Mouse (Mus musculus): Measurements from ENCODE around the gene Higd2a.

Higd2a gene

GRCm38 (mm10) chr13:54589996-54590951, at the start of gene Higd2a, which contains the start of gene Nop16:
Gene Higd2a, plus strand, starts transcription at chr13:54590207.
Gene Nop16, minus strand, starts transcription at chr13:54590090.
- peak; percentile 99 for DNase-seq (ENCODE audit: low read depth, low spot score)

- DNase-seq (ENCODE audit: low read depth, low spot score), result no peak
Observed at GRCm38 (mm10) chr13:54548036-54548435, 42.0 kb upstream of the Higd2a start.

GRCm38 (mm10) chr13:54556176-54556575, 33.8 kb upstream of the Higd2a start:
- no peak for DNase-seq (ENCODE audit: low read depth, low spot score)

- peak; percentile 98 for DNase-seq (ENCODE audit: low read depth, low spot score)
Observed at GRCm38 (mm10) chr13:54556796-54557195, 33.2 kb upstream of the Higd2a start.

- DNase-seq (ENCODE audit: low read depth, low spot score), result peak; percentile 59
Observed at GRCm38 (mm10) chr13:54557652-54558051, 32.4 kb upstream of the Higd2a start.

GRCm38 (mm10) chr13:54559656-54560055, 30.4 kb upstream of the Higd2a start:
- DNase-seq (ENCODE audit: low read depth, low spot score), result peak; percentile 53

GRCm38 (mm10) chr13:54560608-54561007, 29.4 kb upstream of the Higd2a start:
- peak; percentile 69 for DNase-seq (ENCODE audit: low read depth, low spot score)

GRCm38 (mm10) chr13:54562562-54562961, 27.4 kb upstream of the Higd2a start:
- DNase-seq (ENCODE audit: low read depth, low spot score), result peak; percentile 27

GRCm38 (mm10) chr13:54564232-54565200, 25.5 kb upstream of the Higd2a start:
- peak; percentile 29 for DNase-seq (ENCODE audit: low read depth, low spot score)

GRCm38 (mm10) chr13:54565201-54565581, 24.8 kb upstream of the Higd2a start, which contains the start of gene 4833439L19Rik:
Gene 4833439L19Rik, minus strand, starts transcription at chr13:54565435.
- DNase-seq (ENCODE audit: low read depth, low spot score), result peak; percentile 99

- peak; percentile 71 for DNase-seq (ENCODE audit: low read depth, low spot score)
Observed at GRCm38 (mm10) chr13:54565594-54566345, 24.2 kb upstream of the Higd2a start.

GRCm38 (mm10) chr13:54568380-54568779, 21.6 kb upstream of the Higd2a start:
- DNase-seq (ENCODE audit: low read depth, low spot score), result no peak

GRCm38 (mm10) chr13:54569282-54569681, 20.7 kb upstream of the Higd2a start:
- no peak for DNase-seq (ENCODE audit: low read depth, low spot score)

GRCm38 (mm10) chr13:54570736-54571135, 19.3 kb upstream of the Higd2a start:
- DNase-seq (ENCODE audit: low read depth, low spot score), result no peak

- DNase-seq (ENCODE audit: low read depth, low spot score), result peak; percentile 46
Observed at GRCm38 (mm10) chr13:54571637-54572036, 18.4 kb upstream of the Higd2a start.

GRCm38 (mm10) chr13:54572621-54573020, 17.4 kb upstream of the Higd2a start:
- DNase-seq (ENCODE audit: low read depth, low spot score), result no peak

GRCm38 (mm10) chr13:54574854-54575481, 15.0 kb upstream of the Higd2a start, which contains the start of gene Arl10:
Gene Arl10, plus strand, starts transcription at chr13:54575015.
- DNase-seq (ENCODE audit: low read depth, low spot score), result peak; percentile 82

- no peak for DNase-seq (ENCODE audit: low read depth, low spot score)
Observed at GRCm38 (mm10) chr13:54575489-54575888, 14.5 kb upstream of the Higd2a start.

- no peak for DNase-seq (ENCODE audit: low read depth, low spot score)
Observed at GRCm38 (mm10) chr13:54577652-54578507, 12.1 kb upstream of the Higd2a start.

- no peak for DNase-seq (ENCODE audit: low read depth, low spot score)
Observed at GRCm38 (mm10) chr13:54581385-54581784, 8.6 kb upstream of the Higd2a start.
